Mouse (Mus musculus) adrenal gland, postnatal 10 days (tissue): ENCODE data around the gene Sdf2. TPM values are rescaled to one million over a fixed set of nuclear protein-coding genes. Genes with fewer than 3 reads are reported as not detected.
"Not testable (repeated sequence)": the region's sequence is repeated elsewhere in the genome, so short reads cannot be mapped to it uniquely, and the experiment has no call there.

ENCODE experiments used
- DNase-seq: peaks from one replicate; pipeline ENCODE4 v3.0.0; 2021; ENCODE audit warnings: mixed read lengths
- total RNA-seq, 2 experiments: library from RNA; stranded (reverse); gene quantifications; 2 replicates each; pipeline ENCODE4 v1.2.3; 2021

The Sdf2 gene
- total RNA-seq, 2 experiments from 2014 or later = 67.9 to 68.2 TPM

GRCm38 (mm10) chr11:78261380-78262352, 16.1 kb downstream of the Sdf2 start, which contains the start of gene 2610507B11Rik:
Gene 2610507B11Rik, plus strand, starts transcription at chr11:78261752.
- DNase-seq = peak; percentile 95

DNA sequence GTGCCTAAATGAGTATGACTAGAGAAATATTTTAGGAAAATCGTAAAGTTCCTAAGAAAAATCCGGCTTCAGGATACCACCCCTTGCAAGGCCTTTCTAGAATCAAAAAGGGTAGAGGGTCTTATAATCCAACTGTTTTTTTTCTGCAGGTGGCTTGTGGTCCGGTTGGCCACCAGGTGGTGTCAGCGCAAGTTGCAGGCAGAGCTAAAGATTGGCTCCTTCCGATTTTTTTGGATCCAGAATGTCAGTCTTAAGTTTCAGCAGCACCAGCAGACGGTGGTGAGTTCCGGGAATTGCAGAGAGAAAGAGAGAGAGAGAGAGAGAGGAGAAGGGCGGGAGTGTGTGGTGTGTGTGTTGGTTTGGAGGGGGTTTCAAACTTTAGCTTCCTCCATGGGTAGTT, 17.0 kb downstream of the Sdf2 start:
- DNase-seq = peak; percentile 62

GRCm38 (mm10) chr11:78265571-78265970, 20.0 kb downstream of the Sdf2 start:
- DNase-seq = no peak

GRCm38 (mm10) chr11:78271986-78272385, 26.4 kb downstream of the Sdf2 start:
- DNase-seq = no peak

DNA sequence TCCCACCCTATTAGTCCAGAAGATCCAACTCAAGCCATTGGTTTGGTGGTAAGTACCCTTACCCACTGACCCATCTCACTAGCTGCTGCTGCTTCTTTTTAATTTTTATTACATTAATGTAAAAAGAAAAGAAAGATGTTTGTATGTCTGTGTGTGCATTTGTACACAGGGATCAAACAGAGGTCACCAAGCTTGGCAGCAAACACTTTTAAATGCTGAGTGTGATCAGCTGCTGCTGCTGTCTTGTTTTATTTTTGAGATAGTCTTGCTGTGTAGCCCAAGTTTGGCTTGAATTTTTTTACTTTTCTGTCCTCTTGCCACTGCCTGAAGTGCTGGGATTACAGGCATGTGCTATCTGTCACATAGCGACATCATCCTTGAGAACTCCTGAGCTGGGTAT, 30.1 kb downstream of the Sdf2 start:
- DNase-seq = no peak

GRCm38 (mm10) chr11:78276169-78276568, 30.6 kb downstream of the Sdf2 start:
- not testable (repeated sequence) for DNase-seq

DNA sequence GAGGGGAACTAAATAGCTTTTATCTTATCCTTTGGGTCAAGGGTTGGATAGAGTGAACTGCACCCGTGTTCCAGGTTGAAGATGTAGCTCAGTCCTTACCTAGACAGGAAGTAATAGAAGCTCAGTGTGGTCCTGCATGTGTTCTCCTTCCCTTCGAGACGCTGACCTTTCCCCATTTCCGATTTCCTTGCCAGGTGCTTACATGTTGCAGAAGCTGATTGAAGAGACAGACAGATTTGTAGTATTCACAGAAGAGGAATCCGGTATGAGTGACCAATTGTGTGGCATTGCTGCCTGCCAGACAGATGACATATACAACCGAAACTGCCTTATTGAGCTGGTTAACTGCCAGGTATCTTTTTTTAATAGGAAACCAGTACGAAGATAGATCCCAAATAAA, 33.3 kb downstream of the Sdf2 start:
- no peak for DNase-seq

GRCm38 (mm10) chr11:78279586-78279985, 34.0 kb downstream of the Sdf2 start:
- no peak for DNase-seq

GRCm38 (mm10) chr11:78289146-78289763, 43.7 kb downstream of the Sdf2 start:
- DNase-seq = no peak

- no peak for DNase-seq
Measured at GRCm38 (mm10) chr11:78290654-78291053, 45.1 kb downstream of the Sdf2 start, which contains the start of gene BC030499. Gene BC030499, plus strand, starts transcription at chr11:78290841.

DNA sequence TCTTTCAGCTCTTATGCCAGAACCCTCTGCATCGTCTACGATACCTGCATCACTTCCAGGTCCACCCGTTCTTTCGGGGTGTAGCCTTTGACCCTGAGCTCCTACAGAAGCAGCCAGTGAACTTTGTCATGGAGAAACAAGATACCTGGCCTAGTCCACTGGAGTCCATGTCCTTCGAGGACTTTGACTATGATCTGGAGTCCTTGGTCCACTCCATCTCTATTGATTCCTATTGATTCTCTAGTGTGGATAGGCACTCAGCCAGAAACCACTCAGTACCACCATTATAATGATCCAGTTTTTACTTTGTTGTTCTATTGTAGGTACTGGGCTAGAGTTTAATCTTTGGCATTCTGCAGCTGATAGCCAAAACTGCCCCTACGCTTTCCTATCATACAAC, 49.0 kb downstream of the Sdf2 start:
- no peak for DNase-seq

- DNase-seq = no peak
Measured at GRCm38 (mm10) chr11:78300917-78301316, 55.4 kb downstream of the Sdf2 start.

DNA sequence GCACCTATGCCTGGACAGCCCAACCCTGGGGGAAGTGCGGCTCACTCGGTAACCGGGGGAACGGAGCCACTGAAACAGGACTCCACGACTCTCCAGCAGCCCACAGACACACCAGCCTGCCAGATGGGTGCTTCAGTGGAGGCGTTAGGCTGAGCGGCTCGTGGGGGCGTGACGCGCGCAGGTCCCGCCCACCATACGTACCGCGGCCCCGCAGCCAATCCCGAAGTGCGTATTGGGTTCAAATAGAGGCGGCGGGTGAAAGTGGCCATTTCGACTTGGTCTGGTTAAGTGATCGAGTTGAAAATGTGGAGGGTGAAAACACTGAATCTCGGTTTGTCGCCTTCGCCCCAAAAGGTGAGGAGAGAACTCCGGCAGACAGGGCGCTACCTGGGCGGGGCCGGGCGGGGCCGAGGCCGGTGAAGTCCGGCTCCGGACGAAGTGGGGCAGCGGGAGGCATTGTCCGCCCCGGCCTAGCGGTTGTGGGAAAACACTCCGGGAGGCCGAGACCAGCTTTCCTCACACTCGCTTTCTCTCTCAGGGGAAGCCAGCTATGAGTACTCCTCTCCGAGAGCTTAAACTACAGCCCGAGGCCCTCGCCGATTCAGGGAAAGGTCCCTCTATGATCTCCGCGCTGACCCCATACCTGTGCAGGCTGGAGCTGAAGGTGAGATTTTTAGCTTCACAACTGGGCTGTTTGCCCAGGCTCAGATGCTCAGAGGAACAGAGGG, 56.0 kb downstream of the Sdf2 start, which contains the start of gene Spag5:
Spag5 (plus strand) TSS at position 173 of the 728 bp plus-strand sequence.
- peak; percentile 94 for DNase-seq

Other genes starting within 250 kb of the Sdf2 start
- gene Dhrs13, start 213.5 kb upstream of the Sdf2 start, total RNA-seq = 10 to 100 TPM in 1 of 2 experiments, 1 to 10 TPM in 1; 8.6 to 10.4 TPM
- 10 to 100 TPM; 79.1 to 95.9 TPM for gene Flot2, start 207.8 kb upstream of the Sdf2 start, total RNA-seq
- gene Eral1, start 165.4 kb upstream of the Sdf2 start, total RNA-seq = 10 to 100 TPM; 30.4 to 35.0 TPM
- 10 to 100 TPM; 14.7 to 15.3 TPM for gene Fam222b, start 151.1 kb upstream of the Sdf2 start, total RNA-seq
- 10 to 100 TPM; 52.2 to 53.0 TPM for gene Traf4, start 80.2 kb upstream of the Sdf2 start, total RNA-seq
- 10 to 100 TPM in 1 of 2 experiments, 1 to 10 TPM in 1; 8.6 to 10.9 TPM for gene Nek8, start 69.1 kb upstream of the Sdf2 start, total RNA-seq
- 10 to 100 TPM; 34.4 to 45.6 TPM for gene Tlcd1, start 69.0 kb upstream of the Sdf2 start, total RNA-seq
- 1,000 to 10,000 TPM; 1,780 to 1,853 TPM for gene Rpl23a, start 62.2 kb upstream of the Sdf2 start, total RNA-seq
- gene Rab34, start 57.3 kb upstream of the Sdf2 start, total RNA-seq = 100 to 1,000 TPM in 1 of 2 experiments, 10 to 100 TPM in 1; 93.0 to 100 TPM
- gene Proca1, start 52.4 kb upstream of the Sdf2 start, total RNA-seq = 10 to 100 TPM; 14.8 to 18.1 TPM
- 10 to 100 TPM; 46.9 to 50.9 TPM for gene Supt6, start 241 bp downstream of the Sdf2 start, total RNA-seq
- gene 2610507B11Rik, start 16.0 kb downstream of the Sdf2 start, total RNA-seq = 100 to 1,000 TPM; 138 to 184 TPM
- gene BC030499, start 45.1 kb downstream of the Sdf2 start, total RNA-seq = 1 to 10 TPM in 1 of 2 experiments, under 1 TPM in 1; 0.57 to 2.2 TPM
- gene Spag5, start 55.8 kb downstream of the Sdf2 start, total RNA-seq = 10 to 100 TPM; 11.2 to 16.1 TPM
- 1 to 10 TPM; 8.3 to 8.6 TPM for gene Aldoc, start 77.2 kb downstream of the Sdf2 start, total RNA-seq
- 10 to 100 TPM; 40.1 to 40.3 TPM for gene Pigs, start 82.7 kb downstream of the Sdf2 start, total RNA-seq
- gene Unc119, start 97.7 kb downstream of the Sdf2 start, total RNA-seq = 10 to 100 TPM; 36.1 to 42.5 TPM
- gene Foxn1, start 140.8 kb downstream of the Sdf2 start, total RNA-seq = under 1 TPM in 1 of 2 experiments, not detected in 1; 0.09 TPM
- not detected for gene Slc13a2, start 176.5 kb downstream of the Sdf2 start, total RNA-seq
- gene Slc46a1, start 220.0 kb downstream of the Sdf2 start, total RNA-seq = 10 to 100 TPM; 13.2 to 14.8 TPM